Mouse (Mus musculus) hindbrain, embryonic 16.5 days (tissue): ENCODE measurements around the gene Actl11. TPM values are rescaled to one million over a fixed set of nuclear protein-coding genes. Genes with fewer than 3 reads are reported as not detected.

Source experiments
- ATAC-seq: fragments of 200-750 bp; cut with Nextera tagmentation; 2 replicates; pipeline ENCODE4 v1.8.0; 2017; ENCODE audit warnings: moderate TSS enrichment, moderate library complexity
- H3K27ac ChIP-seq: fragments of 300-500 bp; sonication (generic); 2 replicates; pipeline ENCODE4 v1.5.1; 2014; ENCODE audit warnings: low read depth, mild to moderate bottlenecking, control low read depth, low read length, moderate library complexity
- H3K27me3 ChIP-seq: fragments of 300-500 bp; sonication (generic); replicated peaks from 2 replicates; pipeline ENCODE4 v1.6.1; 2014; ENCODE audit warnings: low read length; ENCODE audit not compliant: control insufficient read depth, insufficient read depth
- H3K36me3 ChIP-seq: fragments of 300-500 bp; sonication (generic); 2 replicates; pipeline ENCODE4 v1.6.1; 2014; ENCODE audit warnings: mild to moderate bottlenecking, low read length, moderate library complexity, mixed read lengths; ENCODE audit not compliant: control insufficient read depth, insufficient read depth
- H3K4me1 ChIP-seq: fragments of 300-500 bp; sonication (generic); 2 replicates; pipeline ENCODE4 v1.6.1; 2014; ENCODE audit warnings: low read depth, low read length; ENCODE audit not compliant: control insufficient read depth, insufficient read depth
- H3K4me2 ChIP-seq: fragments of 300-500 bp; sonication (generic); 2 replicates; pipeline ENCODE4 v1.6.1; 2014; ENCODE audit warnings: mild to moderate bottlenecking, low read length, control low read depth, moderate library complexity
- H3K4me3 ChIP-seq: fragments of 300-500 bp; sonication (generic); 2 replicates; pipeline ENCODE4 v1.5.1; 2014; ENCODE audit warnings: mild to moderate bottlenecking, low read length, control low read depth, moderate library complexity
- H3K9ac ChIP-seq: fragments of 300-500 bp; sonication (generic); 2 replicates; pipeline ENCODE4 v1.6.1; 2014; ENCODE audit warnings: low read depth, mild to moderate bottlenecking, control low read depth, low read length, moderate library complexity
- H3K9me3 ChIP-seq: fragments of 300-500 bp; sonication (generic); 2 replicates; pipeline ENCODE4 v1.6.1; 2014; ENCODE audit warnings: mild to moderate bottlenecking, low read length, moderate library complexity; ENCODE audit not compliant: control insufficient read depth
- WGBS: fragments of 180-500 bp; shearing (Covaris S2); extraction: QIAGEN DNeasy Blood & Tissue Kit; methylation state at CpG from one replicate; pipeline ENCODE4 v1.1.7; 2014; 5-methylcytosine and 5-hydroxymethylcytosine counted together
- polyA plus RNA-seq: library from polyadenylated mRNA; unstranded; fragments of >200 nt; fragmentation: Nextera tagmentation; extraction: Ambion mirVana; gene quantifications from 2 replicates; pipeline ENCODE4 v1.2.1, GENCODE M21; 2015

The Actl11 gene
- polyA plus RNA-seq, 1 experiment from 2014 or later = not detected

- Histone ChIP-seq H3K4me3 (no peak overlapping the region), H3K4me2 (peak overlapping the region; percentile 23), H3K27ac (peak overlapping the region; percentile 2; the same call in 1 of the 2 replicates), H3K36me3 (no peaks in the 10 kb centered on the region), H3K9ac (peak overlapping the region; percentile 7; the same call in 1 of the 2 replicates), H3K9me3 (no peaks in the 10 kb centered on the region), H3K27me3 (no peaks in the 10 kb centered on the region), H3K4me1 (peaks cover 8% of the 10 kb centered on the region)
- WGBS = 30% methylated on average over 13 of the region's 13 CpGs
- peak; percentile 46 for ATAC-seq
These were observed 10.2 kb upstream of the Actl11 start for GRCm38 (mm10) chr9:107917895-107918608.

GRCm38 (mm10) chr9:107918884-107919283 lies 9.4 kb upstream of the Actl11 start:
- Histone ChIP-seq H3K4me1 (peaks cover 10% of the 10 kb centered on the region), H3K27ac (no peak overlapping the region), H3K4me3 (no peak overlapping the region), H3K9ac (no peak overlapping the region), H3K9me3 (no peaks in the 10 kb centered on the region), H3K27me3 (no peaks in the 10 kb centered on the region), H3K4me2 (no peak overlapping the region), H3K36me3 (no peaks in the 10 kb centered on the region)
- WGBS = 92% methylated on average over 6 of the region's 6 CpGs
- no peak for ATAC-seq

GRCm38 (mm10) chr9:107919441-107919840 lies 8.8 kb upstream of the Actl11 start:
- no peak for ATAC-seq
- Histone ChIP-seq H3K36me3 (no peaks in the 10 kb centered on the region), H3K9ac (no peak overlapping the region), H3K27ac (no peak overlapping the region), H3K4me3 (no peak overlapping the region), H3K4me1 (peaks cover 11% of the 10 kb centered on the region), H3K9me3 (no peaks in the 10 kb centered on the region), H3K4me2 (no peak overlapping the region), H3K27me3 (no peaks in the 10 kb centered on the region)
- 90% methylated on average over 5 of the region's 5 CpGs for WGBS

- H3K9me3 ChIP-seq = no peaks in the 10 kb centered on the region
- H3K4me1 ChIP-seq = peaks cover 20% of the 10 kb centered on the region
- no peak for ATAC-seq
- no peak overlapping the region for H3K4me3 ChIP-seq
- 36% methylated on average over 7 of the region's 7 CpGs for WGBS
- H3K4me2 ChIP-seq = no peak overlapping the region
- H3K27me3 ChIP-seq = no peaks in the 10 kb centered on the region
- no peak overlapping the region for H3K9ac ChIP-seq
- no peaks in the 10 kb centered on the region for H3K36me3 ChIP-seq
- H3K27ac ChIP-seq = no peak overlapping the region
These were observed 5.2 kb upstream of the Actl11 start for GRCm38 (mm10) chr9:107923021-107923420.

- Histone ChIP-seq H3K27ac (no peak overlapping the region; the same call in 1 of the 2 replicates), H3K27me3 (no peaks in the 10 kb centered on the region), H3K9me3 (no peaks in the 10 kb centered on the region), H3K4me2 (no peak overlapping the region), H3K4me1 (peaks cover 16% of the 10 kb centered on the region), H3K4me3 (no peak overlapping the region), H3K9ac (no peak overlapping the region), H3K36me3 (no peaks in the 10 kb centered on the region)
- WGBS = 36% methylated on average over 6 of the region's 6 CpGs
- ATAC-seq = no peak
These were observed 4.3 kb upstream of the Actl11 start for GRCm38 (mm10) chr9:107923956-107924355.

GRCm38 (mm10) chr9:107925251-107925650 lies 3.0 kb upstream of the Actl11 start:
- H3K4me3 ChIP-seq = no peak overlapping the region
- H3K4me2 ChIP-seq = no peak overlapping the region
- H3K4me1 ChIP-seq = peaks cover 16% of the 10 kb centered on the region
- H3K36me3 ChIP-seq = no peaks in the 10 kb centered on the region
- no peak overlapping the region for H3K27ac ChIP-seq
- 19% methylated on average over 3 of the region's 3 CpGs for WGBS
- H3K9me3 ChIP-seq = no peaks in the 10 kb centered on the region
- no peak for ATAC-seq
- no peak overlapping the region for H3K9ac ChIP-seq
- H3K27me3 ChIP-seq = no peaks in the 10 kb centered on the region

GRCm38 (mm10) chr9:107926920-107927420 lies 1.3 kb upstream of the Actl11 start:
- ATAC-seq = no peak
- 64% methylated on average over 9 of the region's 9 CpGs for WGBS
- Histone ChIP-seq H3K27ac (no peak overlapping the region), H3K9ac (no peak overlapping the region), H3K9me3 (no peaks in the 10 kb centered on the region), H3K4me2 (no peak overlapping the region), H3K4me3 (no peak overlapping the region), H3K36me3 (no peaks in the 10 kb centered on the region), H3K27me3 (no peaks in the 10 kb centered on the region), H3K4me1 (peaks cover 16% of the 10 kb centered on the region)

GRCm38 (mm10) chr9:107927749-107928148 lies 520 bp upstream of the Actl11 start:
- Histone ChIP-seq H3K27me3 (no peaks in the 10 kb centered on the region), H3K4me2 (no peak overlapping the region), H3K9ac (no peak overlapping the region), H3K4me1 (peaks cover 16% of the 10 kb centered on the region), H3K4me3 (no peak overlapping the region), H3K9me3 (no peaks in the 10 kb centered on the region), H3K27ac (no peak overlapping the region), H3K36me3 (no peaks in the 10 kb centered on the region)
- 85% methylated on average over 5 of the region's 5 CpGs for WGBS
- peak; percentile 44; the same call in 1 of the 2 replicates for ATAC-seq

GRCm38 (mm10) chr9:107932221-107932620 lies 4.0 kb downstream of the Actl11 start:
- H3K27ac ChIP-seq = no peak overlapping the region
- no peak overlapping the region for H3K9ac ChIP-seq
- no peak overlapping the region for H3K4me3 ChIP-seq
- ATAC-seq = no peak
- H3K4me1 ChIP-seq = peaks cover 12% of the 10 kb centered on the region
- no peaks in the 10 kb centered on the region; the same call in 1 of the 2 replicates for H3K27me3 ChIP-seq
- no peaks in the 10 kb centered on the region for H3K36me3 ChIP-seq
- H3K9me3 ChIP-seq = no peaks in the 10 kb centered on the region
- WGBS = 51% methylated on average over 4 of the region's 4 CpGs
- H3K4me2 ChIP-seq = no peak overlapping the region
